Mouse (Mus musculus) MEL (cell line): ENCODE results near the gene Ifna11.

Source experiments
- BHLHE40 ChIP-seq: IDR thresholded peaks from 2 replicates; pipeline ENCODE4 v1.6.1; 2012; ENCODE audit warnings: low read depth, mild to moderate bottlenecking, inconsistent platforms, low read length, improper control_type of control experiment, borderline replicate concordance
- CHD1 ChIP-seq: IDR thresholded peaks from 2 replicates; pipeline ENCODE4 v1.6.1; 2012; ENCODE audit warnings: low read depth, mild to moderate bottlenecking, inconsistent platforms, low read length, improper control_type of control experiment
- CTCF ChIP-seq, 3 experiments: IDR thresholded peaks in 2 of 3; conservative IDR thresholded peaks in 1 of 3; 2 replicates each; pipeline ENCODE4 v1.5.1; 2011 to 2012; ENCODE audit warnings: low read length in 3 of 3, low read depth in 2 of 3, mild to moderate bottlenecking in 2 of 3, improper control_type of control experiment in 1 of 3, inconsistent platforms in 1 of 3, mixed read lengths in 1 of 3, moderate library complexity in 1 of 3; ENCODE audit not compliant: control insufficient read depth in 1 of 3, insufficient read depth in 1 of 3, poor library complexity in 1 of 3, severe bottlenecking in 1 of 3
- E2F4 ChIP-seq: IDR thresholded peaks from 2 replicates; pipeline ENCODE4 v1.6.1; 2011; ENCODE audit warnings: low read depth, low read length, improper control_type of control experiment, borderline replicate concordance
- EP300 ChIP-seq, 2 experiments: IDR thresholded peaks; 2 replicates each; pipeline ENCODE4 v1.6.1; 2011; ENCODE audit warnings: improper control_type of control experiment in 2 of 2, low read length in 2 of 2, low read depth in 1 of 2, mild to moderate bottlenecking in 1 of 2
- GABPA ChIP-seq: IDR thresholded peaks from 2 replicates; pipeline ENCODE4 v1.6.1; 2012; ENCODE audit warnings: low read depth, mild to moderate bottlenecking, inconsistent platforms, low read length, improper control_type of control experiment, moderate library complexity
- HCFC1 ChIP-seq: IDR thresholded peaks from 2 replicates; pipeline ENCODE4 v1.6.1; 2012; ENCODE audit warnings: low read depth, mild to moderate bottlenecking, inconsistent platforms, low read length, improper control_type of control experiment, moderate library complexity
- MAFK ChIP-seq: IDR thresholded peaks from 2 replicates; pipeline ENCODE4 v1.6.1; 2011; ENCODE audit warnings: low read depth, mild to moderate bottlenecking, low read length, improper control_type of control experiment, borderline replicate concordance
- NELFE ChIP-seq: IDR thresholded peaks from 2 replicates; pipeline ENCODE4 v1.6.1; 2011; ENCODE audit warnings: low read depth, low read length, improper control_type of control experiment
- POLR2A ChIP-seq, 2 experiments: IDR thresholded peaks; 2 replicates each; pipeline ENCODE4 v1.6.1; 2011 to 2012; ENCODE audit warnings: low read length in 2 of 2, mild to moderate bottlenecking in 2 of 2, control low read depth in 1 of 2, improper control_type of control experiment in 1 of 2, low read depth in 1 of 2, moderate library complexity in 1 of 2; ENCODE audit not compliant: control insufficient read depth in 1 of 2, insufficient read depth in 1 of 2, poor library complexity in 1 of 2
- SMC3 ChIP-seq: IDR thresholded peaks from 2 replicates; pipeline ENCODE4 v1.6.1; 2011; ENCODE audit warnings: low read depth, low read length, improper control_type of control experiment
- TBP ChIP-seq: IDR thresholded peaks from 2 replicates; pipeline ENCODE4 v1.8.0; 2011; ENCODE audit warnings: low read depth, low read length, improper control_type of control experiment

DNA sequence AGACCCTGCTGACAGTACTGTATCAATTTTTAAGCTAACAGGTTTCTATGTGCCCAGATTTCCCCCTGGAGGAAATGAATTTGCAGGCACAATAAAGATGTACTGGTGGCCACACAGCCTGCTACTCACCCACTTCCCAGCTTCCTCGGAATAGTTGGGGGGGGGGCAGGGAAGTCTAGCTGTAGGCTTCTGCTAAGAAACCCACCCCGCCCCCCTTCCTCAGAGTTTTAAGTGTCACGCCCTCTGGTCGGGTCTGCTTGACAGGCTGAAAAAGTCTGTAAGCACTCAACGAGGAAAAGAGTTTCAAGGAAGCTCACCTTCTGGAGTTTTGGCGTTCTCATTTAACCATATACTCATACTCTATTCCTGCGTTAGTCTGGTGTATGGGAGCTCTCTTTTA lies 43.5 kb downstream of the Ifna11 start:
- TF ChIP-seq TBP = no peak
- no peak for TF ChIP-seq E2F4
- no peak for TF ChIP-seq SMC3
- no peak for TF ChIP-seq CTCF (IDR thresholded peaks at IDR 0.05 in 2 of 3, conservative IDR thresholded peaks at IDR 0.05 in 1 of 3; ENCODE audit: control insufficient read depth in 1 of 3, insufficient read depth in 1 of 3, low read depth in 2 of 3, low read length in 3 of 3, poor library complexity in 1 of 3, severe bottlenecking in 1 of 3)
- TF ChIP-seq EP300 (IDR thresholded peaks at IDR 0.05; ENCODE audit: low read depth in 1 of 2, low read length in 2 of 2) = no peak
- TF ChIP-seq GABPA = no peak
- TF ChIP-seq MAFK = no peak
- no peak for TF ChIP-seq POLR2A (IDR thresholded peaks at IDR 0.05; ENCODE audit: control insufficient read depth in 1 of 2, insufficient read depth in 1 of 2, low read depth in 1 of 2, low read length in 2 of 2, poor library complexity in 1 of 2)
- TF ChIP-seq BHLHE40 = no peak
- TF ChIP-seq NELFE = no peak
- TF ChIP-seq CHD1 = no peak
- no peak for TF ChIP-seq HCFC1
